Mouse (Mus musculus) subcutaneous adipose tissue, adult 2 months (tissue): ENCODE measurements around the gene Pld6. TPM values are rescaled to one million over a fixed set of nuclear protein-coding genes. Genes with fewer than 3 reads are reported as not detected.

Source experiments
- polyA plus RNA-seq: library from polyadenylated mRNA; depleted of rRNA; stranded (reverse); fragments of >200 nt; gene quantifications from 2 replicates; pipeline ENCODE4 v1.2.3, GENCODE M21; 2012; ENCODE audit warnings: low replicate concordance; rRNA removed

The Pld6 gene
- 2.3 and 3.1 TPM in 2 replicates for polyA plus RNA-seq

GRCm38 (mm10) chr11:59787199-59787781 is at the start of gene Pld6:
Pld6 (minus strand) TSS chr11:59787645.

GRCm38 (mm10) chr11:59809670-59810474 is 22.4 kb upstream of the Pld6 start, which contains the start of gene Flcn:
Flcn (minus strand) TSS chr11:59810016.

Other genes starting within 250 kb of the Pld6 start
- gene Nlrp3, start 246.1 kb downstream of the Pld6 start, polyA plus RNA-seq = 0.60 and 1.2 TPM in 2 replicates
- not detected in 2 replicates for gene Olfr222, start 211.4 kb downstream of the Pld6 start, polyA plus RNA-seq
- gene Olfr223, start 194.4 kb downstream of the Pld6 start, polyA plus RNA-seq = not detected in 2 replicates
- 169 and 193 TPM in 2 replicates for gene Mprip, start 126.3 kb downstream of the Pld6 start, polyA plus RNA-seq
- gene Flcn, start 22.4 kb upstream of the Pld6 start, polyA plus RNA-seq = 53.7 and 55.4 TPM in 2 replicates
- 40.0 and 45.4 TPM in 2 replicates for gene Nt5m, start 51.8 kb upstream of the Pld6 start, polyA plus RNA-seq
- 30.1 and 38.2 TPM in 2 replicates for gene Cops3, start 52.2 kb upstream of the Pld6 start, polyA plus RNA-seq
- 36.9 and 37.2 TPM in 2 replicates for gene Med9, start 160.6 kb upstream of the Pld6 start, polyA plus RNA-seq
- 53.5 and 78.9 TPM in 2 replicates for gene Rasd1, start 177.3 kb upstream of the Pld6 start, polyA plus RNA-seq